Mouse (Mus musculus) testis, adult 10 weeks (tissue): ENCODE measurements around the gene Trmt1l. TPM values are rescaled to one million over a fixed set of nuclear protein-coding genes. Genes with fewer than 3 reads are reported as not detected.

Source experiments
- polyA plus RNA-seq: library from polyadenylated mRNA; stranded (reverse); fragments of 350-450 nt; fragmentation: Illumina TruSeq; extraction: RNeasy Lipid Tissue Mini Kit (QIAGEN cat#74804); gene quantifications from one replicate; pipeline ENCODE4 v1.2.3, GENCODE M21; 2014; ENCODE audit warnings: low read depth, low replicate concordance

The Trmt1l gene
- 37.1 TPM for polyA plus RNA-seq

GRCm38 (mm10) chr1:151428263-151429221 lies at the start of gene Trmt1l, which contains the start of gene Swt1:
Gene Trmt1l (plus strand): TSS chr1:151428542.
Gene Swt1 (minus strand): TSS chr1:151428455.

GRCm38 (mm10) chr1:151500531-151501361 lies 72.4 kb downstream of the Trmt1l start, which contains the start of gene Rnf2:
Gene Rnf2 (minus strand): TSS chr1:151500955.

Other genes with a start within 250 kb of the Trmt1l start
- 0.67 TPM for gene Gm47985, start 246.0 kb upstream of the Trmt1l start, polyA plus RNA-seq
- not detected for gene Gm8947, start 236.2 kb upstream of the Trmt1l start, polyA plus RNA-seq
- gene Gm47995, start 230.1 kb upstream of the Trmt1l start, polyA plus RNA-seq: not detected
- gene 3110040M04Rik, start 224.4 kb upstream of the Trmt1l start, polyA plus RNA-seq: not detected
- not detected for gene Gm47996, start 218.4 kb upstream of the Trmt1l start, polyA plus RNA-seq
- gene Ivns1abp, start 84.1 kb upstream of the Trmt1l start, polyA plus RNA-seq: 268 TPM
- gene Swt1, start 87 bp upstream of the Trmt1l start, polyA plus RNA-seq: 131 TPM
- 144 TPM for gene Rnf2, start 72.4 kb downstream of the Trmt1l start, polyA plus RNA-seq
- gene Fam129a, start 142.6 kb downstream of the Trmt1l start, polyA plus RNA-seq: 14.7 TPM